Comparison of ENCODE assay signal across 15 mouse cellular contexts in genomic region chr17:84306151-84306550, GRCm38 (mm10).
DNase-seq lines count a peak whose midpoint lies in the region; ATAC-seq lines count a peak whose summit lies in the region.
"Had no signal": no experiment of that assay in that cellular context is flagged by ENCODE, and none has a peak within 500 bp of the region (broad histone marks: within the 10 kb centered on the region; RNA-seq: fewer than 3 reads in every experiment).

No protein-coding gene starts in this region.

- DNase-seq in heart, adult 11 months, result peak; percentile 80
- DNase-seq in heart, adult 8-10 months (ENCODE audit: low spot score), result no peak
- peak; percentile 90 for DNase-seq in T-cell, adult 2 months (ENCODE audit: low spot score)
- peak; percentile 82 for DNase-seq in thymus, postnatal 0 days (ENCODE audit: low spot score)
- no peak for DNase-seq in layer of hippocampus, postnatal 10 days (ENCODE audit: low spot score in 2 of 2)
- DNase-seq in kidney, postnatal 25 days, result no peak
- DNase-seq in cerebellum, adult 9-11 months, result no peak
- DNase-seq: adrenal gland, postnatal 10 days; cerebellum, adult 2 months; gastrocnemius, postnatal 25 days; kidney, postnatal 36 days; layer of hippocampus, postnatal 36 days; retina, postnatal 1 day had no signal

- peak; percentile 63 for ATAC-seq in megakaryocyte, adult 5-6 weeks (ENCODE audit: poor library complexity, severe bottlenecking)
- ATAC-seq: intestine, postnatal 0 days had no signal

Comparison
In these comparisons a context has a peak if more than half of its experiments do, and no peak if none do; other contexts are left out.
1. DNase-seq: peak in heart, adult 11 months (single experiment), T-cell, adult 2 months (single experiment) and thymus, postnatal 0 days (single experiment); none in heart, adult 8-10 months (single experiment), layer of hippocampus, postnatal 10 days (0 of 2), kidney, postnatal 25 days (0 of 2) and cerebellum, adult 9-11 months (single experiment).